8 mouse cellular contexts compared by ENCODE assay signal in genomic region chr11:30268648-30269375, GRCm38 (mm10). TPM values are rescaled to one million over a fixed set of nuclear protein-coding genes. Genes with fewer than 3 reads are reported as not detected.
DNase-seq lines count a peak whose midpoint lies in the region; ATAC-seq and TF ChIP-seq lines count a peak whose summit lies in the region.

No protein-coding gene starts in this region.

- no peak overlapping the region for H3K27ac ChIP-seq in bone marrow macrophage, adult 2 months (ENCODE audit: insufficient read depth, low read depth, low read length)
- peak overlapping the region; percentile 94 to 95 for H3K27ac ChIP-seq in heart, embryonic 14.5 days (replicated peaks in 1 of 2; ENCODE audit: control insufficient read depth in 1 of 2, insufficient read depth in 1 of 2, low read depth in 2 of 2, low read length in 2 of 2)

- H3K4me1 ChIP-seq in bone marrow macrophage, adult 2 months (ENCODE audit: control insufficient read depth, insufficient read depth, low read length), result peaks cover 2% of the 10 kb centered on the region; the same call in 1 of the 2 replicates
- H3K4me1 ChIP-seq in heart, embryonic 14.5 days (ENCODE audit: control insufficient read depth in 2 of 2, insufficient read depth in 2 of 2, low read length in 2 of 2), result peaks cover 0 to 10% of the 10 kb centered on the region in 2 experiments; a peak in 1 of 4 replicates

- DNase-seq in kidney, adult 18-20 months, result peak; percentile 63
- no peak for DNase-seq in kidney, postnatal 14 days
- peak; percentile 36 to 63 for DNase-seq in left cerebral cortex, postnatal 25 days (ENCODE audit: low spot score in 2 of 2)
- no peak for DNase-seq in thymus, postnatal 14 days
- no peak for DNase-seq in layer of hippocampus, adult 9-10 months (ENCODE audit: low spot score)

- WGBS in heart, embryonic 14.5 days, result 2% methylated on average over 15 of the region's 15 CpGs

- H3K9me3 ChIP-seq in heart, embryonic 14.5 days (ENCODE audit: control insufficient read depth, low read length), result no peaks in the 10 kb centered on the region

- H3K79me2 ChIP-seq in myocyte (ENCODE audit: control insufficient read depth, insufficient read depth), result peaks cover 36% of the 10 kb centered on the region

- intact Hi-C loops in left cerebral cortex, postnatal 25 days (cut with DNase I), result loop anchor here (2.0 to 5.0 kb wide), 4 partner anchors 122 to 386 kb away; partner anchors contain the start of genes 4930505A04Rik and Eml6

- H3K9ac ChIP-seq in heart, embryonic 14.5 days (ENCODE audit: low read length), result peak overlapping the region; percentile 91

- H3ac ChIP-seq in myocyte (ENCODE audit: control insufficient read depth, insufficient read length), result peak overlapping the region; percentile 57

- ATAC-seq in heart, embryonic 14.5 days (ENCODE audit: insufficient number of reproducible peaks, insufficient read depth, low FRiP score, low read depth), result no peak

- TF ChIP-seq POLR2A in bone marrow macrophage, adult 2 months (IDR thresholded peaks at IDR 0.05; ENCODE audit: borderline replicate concordance, low read depth, low read length), result no peak
- TF ChIP-seq POLR2A in myocyte (IDR thresholded peaks at IDR 0.05; ENCODE audit: insufficient read length, low read depth), result no peak

- TF ChIP-seq CTCF in bone marrow macrophage, adult 2 months (IDR thresholded peaks at IDR 0.05; ENCODE audit: low read depth, low read length), result no peak

- peak overlapping the region; percentile 67 for H3K4me3 ChIP-seq in bone marrow macrophage, adult 2 months (ENCODE audit: insufficient read depth, low read length)
- H3K4me3 ChIP-seq in heart, embryonic 14.5 days (ENCODE audit: control insufficient read depth in 1 of 2, insufficient read depth in 1 of 2, low read depth in 1 of 2, low read length in 2 of 2), result peak overlapping the region; percentile 91 to 97
- H3K4me3 ChIP-seq in myocyte, result peak overlapping the region; percentile 94

- no peaks in the 10 kb centered on the region for H3K36me3 ChIP-seq in heart, embryonic 14.5 days (ENCODE audit: control insufficient read depth, insufficient read depth, low read length)
- no peaks in the 10 kb centered on the region for H3K36me3 ChIP-seq in myocyte (ENCODE audit: control insufficient read depth, insufficient read depth)

- no peaks in the 10 kb centered on the region for H3K27me3 ChIP-seq in heart, embryonic 14.5 days (ENCODE audit: control insufficient read depth, insufficient read depth, low read length)
- H3K27me3 ChIP-seq in myocyte (ENCODE audit: control insufficient read depth, insufficient read depth, insufficient read length), result no peaks in the 10 kb centered on the region

- peak overlapping the region; percentile 70 for H3K4me2 ChIP-seq in heart, embryonic 14.5 days (ENCODE audit: low read length)
- H3K4me2 ChIP-seq in myocyte (ENCODE audit: low read depth), result peak overlapping the region; percentile 86

TF ChIP-seq in myocyte, 11 proteins besides CTCF, POLR2A, EP300 and RAD21:
- TF ChIP-seq MYOD1 (IDR thresholded peaks at IDR 0.05; ENCODE audit: control insufficient read depth in 1 of 3, insufficient read length in 2 of 3, low read depth in 2 of 3) (no peak), E2F4 (IDR thresholded peaks at IDR 0.05; ENCODE audit: insufficient read depth) (no peak), REST (IDR thresholded peaks at IDR 0.05; ENCODE audit: insufficient read depth, insufficient read length) (no peak), MYOG (IDR thresholded peaks at IDR 0.05; ENCODE audit: control insufficient read depth in 1 of 3, insufficient read depth in 1 of 3, insufficient read length in 2 of 3, low read depth in 2 of 3) (no peak), MAX (IDR thresholded peaks at IDR 0.05; ENCODE audit: low read depth) (no peak)
TF ChIP-seq in myocyte: peak in this region for 0.

RNA-seq across cellular contexts. Expression of gene Sptbn1, which starts 0.8 kb away (rescaled TPM):
- polyA plus RNA-seq in bone marrow macrophage, adult 2 months (2012; ENCODE audit: insufficient read depth, insufficient read length, missing spikeins), result 33.4 and 36.3 TPM in 2 replicates
- 209 and 215 TPM in 2 replicates for polyA plus RNA-seq in heart, embryonic 14.5 days (2014; fragmentation: Nextera tagmentation; extraction: Ambion mirVana)
- 100 to 1,000 TPM; 614 to 635 TPM for total RNA-seq in left cerebral cortex, postnatal 25 days (2021)
- 85.4 TPM for polyA plus RNA-seq in myocyte (2012; fragmentation: generic; extraction: Trizol)

Comparison
In these comparisons a context has a peak if more than half of its experiments do, and no peak if none do; other contexts are left out.
1. DNase-seq: peak in kidney, adult 18-20 months (single experiment) and left cerebral cortex, postnatal 25 days (2 of 2); none in kidney, postnatal 14 days (single experiment), thymus, postnatal 14 days (single experiment) and layer of hippocampus, adult 9-10 months (single experiment).
2. Peak in every context shown above with its lines, with median percentiles within 50 percentile points of each other: H3K4me3 ChIP-seq.